Mouse (Mus musculus) cortical plate, adult 2 months (tissue): ENCODE data around the gene Zfp398. TPM values are rescaled to one million over a fixed set of nuclear protein-coding genes. Genes with fewer than 3 reads are reported as not detected.

Experiments
- H3K27ac ChIP-seq: fragments of 200-500 bp; 2 replicates; pipeline ENCODE4 v1.5.1; 2012; ENCODE audit warnings: low read length, control low read depth, inconsistent platforms; ENCODE audit not compliant: insufficient read depth
- H3K4me1 ChIP-seq: fragments of 200-500 bp; 2 replicates; pipeline ENCODE4 v1.6.1; 2011; ENCODE audit warnings: low read length; ENCODE audit not compliant: control insufficient read depth, insufficient read depth
- H3K4me3 ChIP-seq: fragments of 200-500 bp; 2 replicates; pipeline ENCODE4 v1.5.1; 2011; ENCODE audit warnings: mild to moderate bottlenecking, low read length, control low read depth; ENCODE audit not compliant: insufficient read depth
- CTCF ChIP-seq: fragments of 200-500 bp; IDR thresholded peaks from 2 replicates; pipeline ENCODE4 v1.5.1; 2011; ENCODE audit warnings: mild to moderate bottlenecking, control low read depth, low read length; ENCODE audit not compliant: insufficient read depth; ENCODE audit errors: extremely low read depth
- POLR2A ChIP-seq: fragments of 200-500 bp; IDR thresholded peaks from 2 replicates; pipeline ENCODE4 v1.6.1; 2011; ENCODE audit warnings: mild to moderate bottlenecking, low read length, control low read depth; ENCODE audit not compliant: insufficient read depth; ENCODE audit errors: extremely low read depth
- polyA plus RNA-seq: library from polyadenylated mRNA; depleted of rRNA; stranded (reverse); fragments of >200 nt; gene quantifications from 2 replicates; pipeline ENCODE4 v1.2.3, GENCODE M21; 2012

Gene Zfp398
- polyA plus RNA-seq, 1 experiment: 14.2 TPM

GRCm38 (mm10) chr6:47821776-47822175 lies 13.7 kb upstream of the Zfp398 start:
- Histone ChIP-seq H3K4me1 (no peaks in the 10 kb centered on the region), H3K4me3 (no peak overlapping the region), H3K27ac (no peak overlapping the region)
- TF ChIP-seq POLR2A (no peak), CTCF (no peak)

- Histone ChIP-seq H3K4me1 (no peaks in the 10 kb centered on the region), H3K27ac (no peak overlapping the region), H3K4me3 (no peak overlapping the region)
- TF ChIP-seq POLR2A: no peak
- no peak for TF ChIP-seq CTCF
Measured at GRCm38 (mm10) chr6:47824241-47824640, 11.2 kb upstream of the Zfp398 start.

GRCm38 (mm10) chr6:47827462-47827861 lies 8.0 kb upstream of the Zfp398 start:
- H3K4me3 ChIP-seq: no peak overlapping the region
- H3K27ac ChIP-seq: no peak overlapping the region
- TF ChIP-seq POLR2A (no peak), CTCF (no peak)
- no peaks in the 10 kb centered on the region for H3K4me1 ChIP-seq

- 0 out of 2 replicates have a peak overlapping the region, but pooled peaks have one; percentile 4 for H3K4me3 ChIP-seq
- TF ChIP-seq CTCF: peak; percentile 33; the same call in 1 of the 2 replicates
- TF ChIP-seq POLR2A: no peak
- H3K27ac ChIP-seq: no peak overlapping the region
- H3K4me1 ChIP-seq: no peaks in the 10 kb centered on the region
Measured at GRCm38 (mm10) chr6:47828950-47829349, 6.5 kb upstream of the Zfp398 start.

GRCm38 (mm10) chr6:47830104-47831078 lies 5.1 kb upstream of the Zfp398 start, which contains the start of gene Zfp786:
Gene Zfp786, minus strand, starts transcription at chr6:47830867.
- peak within 1 kb of the TSS; percentile 63 for H3K4me3 ChIP-seq
- peak; percentile 80 for TF ChIP-seq CTCF
- 0 out of 2 replicates have a peak, but pooled peaks have one; percentile 7 for TF ChIP-seq POLR2A
- H3K4me1 ChIP-seq: no peaks in the 10 kb centered on the region
- H3K27ac ChIP-seq: no peak within 1 kb of the TSS

GRCm38 (mm10) chr6:47832220-47832619 lies 3.2 kb upstream of the Zfp398 start:
- TF ChIP-seq POLR2A: no peak
- no peak for TF ChIP-seq CTCF
- Histone ChIP-seq H3K4me1 (peaks cover 1% of the 10 kb centered on the region; the same call in 1 of the 2 replicates), H3K27ac (no peak overlapping the region), H3K4me3 (no peak overlapping the region)

- Histone ChIP-seq H3K4me1 (peaks cover 1% of the 10 kb centered on the region; the same call in 1 of the 2 replicates), H3K27ac (peak overlapping the region; percentile 90), H3K4me3 (peak overlapping the region; percentile 98)
- no peak for TF ChIP-seq CTCF
- TF ChIP-seq POLR2A: no peak
Measured at GRCm38 (mm10) chr6:47835984-47836521, 592 bp downstream of the Zfp398 start.

- H3K4me1 ChIP-seq: peaks cover 1% of the 10 kb centered on the region; the same call in 1 of the 2 replicates
- no peak overlapping the region for H3K4me3 ChIP-seq
- no peak overlapping the region for H3K27ac ChIP-seq
- TF ChIP-seq POLR2A (no peak), CTCF (no peak)
Measured at GRCm38 (mm10) chr6:47837630-47838029, 2.2 kb downstream of the Zfp398 start.

GRCm38 (mm10) chr6:47841077-47841476 lies 5.6 kb downstream of the Zfp398 start:
- TF ChIP-seq CTCF (no peak), POLR2A (no peak)
- H3K4me1 ChIP-seq: peaks cover 1% of the 10 kb centered on the region; the same call in 1 of the 2 replicates
- no peak overlapping the region for H3K27ac ChIP-seq
- H3K4me3 ChIP-seq: no peak overlapping the region

- Histone ChIP-seq H3K27ac (no peak overlapping the region), H3K4me3 (no peak overlapping the region), H3K4me1 (peaks cover 1% of the 10 kb centered on the region; the same call in 1 of the 2 replicates)
- TF ChIP-seq POLR2A (no peak), CTCF (no peak)
Measured at GRCm38 (mm10) chr6:47841831-47842230, 6.4 kb downstream of the Zfp398 start.
